Mouse (Mus musculus): ENCODE data around the gene Deaf1.
"Not testable (repeated sequence)": the region's sequence is repeated elsewhere in the genome, so short reads cannot be mapped to it uniquely, and the experiment has no call there.

The Deaf1 gene

GRCm38 (mm10) chr7:141264041-141264700 is 63.3 kb downstream of the Deaf1 start:
- no peak for DNase-seq (ENCODE audit: low spot score in 2 of 2)

- no peak for DNase-seq (ENCODE audit: low spot score in 2 of 2)
Measured at GRCm38 (mm10) chr7:141263640-141264039, 63.9 kb downstream of the Deaf1 start.

GRCm38 (mm10) chr7:141261480-141261879 is 66.0 kb downstream of the Deaf1 start:
- DNase-seq (ENCODE audit: low spot score in 2 of 2), result no peak

GRCm38 (mm10) chr7:141256159-141256558 is 71.3 kb downstream of the Deaf1 start:
- DNase-seq (ENCODE audit: low spot score in 2 of 2), result no peak

GRCm38 (mm10) chr7:141250486-141250885 is 77.0 kb downstream of the Deaf1 start:
- not testable (repeated sequence) for DNase-seq (ENCODE audit: low spot score in 2 of 2)

All from right cerebral cortex, adult 2 months (tissue).